Mouse (Mus musculus): Measurements from ENCODE around the gene Capzb. TPM values are rescaled to one million over a fixed set of nuclear protein-coding genes. Genes with fewer than 3 reads are reported as not detected.

Gene Capzb
- polyA plus RNA-seq (2012; rRNA removed; ENCODE audit: low replicate concordance): 147 and 189 TPM in 2 replicates

DNA sequence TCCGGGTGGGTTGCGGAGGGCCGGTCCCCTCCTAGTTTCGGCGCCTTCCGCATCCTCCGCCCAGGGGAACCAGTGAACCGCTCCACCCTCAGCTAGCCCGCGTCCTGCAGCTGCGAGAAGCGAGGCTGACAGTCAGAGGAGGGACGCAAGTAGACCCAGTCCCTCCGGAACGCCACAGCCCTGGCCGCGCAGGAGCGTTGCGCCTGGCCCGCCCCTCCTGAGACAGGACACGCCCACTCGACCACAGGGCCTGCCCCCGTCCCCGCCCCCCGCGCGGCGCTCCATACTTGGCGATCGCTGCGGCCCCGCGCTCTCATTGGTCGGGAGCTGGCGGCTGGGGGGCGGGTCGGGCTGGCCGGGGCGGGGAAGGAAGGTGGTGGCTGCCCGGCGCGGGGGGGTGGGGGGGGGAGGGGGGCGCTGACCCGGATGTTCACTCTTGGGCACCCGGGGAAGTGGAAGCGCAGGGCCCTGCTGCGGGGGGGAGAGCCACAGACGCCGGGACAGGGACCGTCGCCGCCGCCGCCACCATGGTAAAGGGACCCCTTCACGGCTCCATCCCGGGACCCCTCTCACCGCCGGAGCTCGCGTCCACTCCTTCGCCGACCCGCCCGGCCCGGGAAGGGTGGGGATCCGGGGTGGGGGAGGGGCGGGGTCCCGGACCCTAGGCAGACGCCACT is at the start of gene Capzb:
Gene Capzb, plus strand, starts transcription at position 401 of the 677 bp plus-strand sequence.

DNA sequence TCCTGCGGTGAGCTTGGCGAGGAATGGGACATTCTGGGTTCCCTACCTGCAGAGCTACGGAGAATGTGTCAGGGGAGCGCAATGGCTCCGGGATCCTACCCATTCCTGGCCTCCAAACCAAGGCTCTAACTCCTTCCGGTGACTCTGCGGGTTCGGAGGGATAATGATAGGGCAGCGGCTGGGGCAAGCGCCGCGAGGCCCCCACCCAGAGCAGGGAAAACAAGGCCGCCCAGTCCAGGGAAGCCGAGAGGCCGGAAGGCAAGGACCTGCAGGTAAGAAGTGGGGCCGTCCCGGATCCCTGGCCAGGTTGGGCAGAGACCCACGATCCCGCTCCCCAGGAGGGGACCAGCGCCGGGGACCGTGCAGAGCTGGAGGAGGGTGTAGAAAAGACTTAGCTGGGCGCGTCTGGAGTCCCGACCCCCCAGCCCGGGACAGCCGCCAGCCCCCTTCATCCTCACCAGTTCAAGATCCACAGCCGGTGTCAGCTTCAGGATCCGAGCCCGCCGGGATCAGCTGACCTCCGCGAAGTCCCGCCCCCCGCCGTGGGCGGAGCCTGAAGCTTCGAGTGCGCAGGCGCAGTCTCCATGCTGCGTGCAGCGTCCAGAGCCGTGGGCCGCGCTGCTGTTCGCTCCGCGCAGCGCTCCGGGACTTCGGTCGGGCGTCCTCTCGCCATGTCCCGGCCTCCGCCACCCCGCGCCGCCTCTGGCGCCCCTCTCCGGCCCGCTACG is 117.6 kb downstream of the Capzb start, which contains the start of the genes Pqlc2 and Akr7a5:
Gene Pqlc2, minus strand, starts transcription at position 538 of the 728 bp plus-strand sequence.
Gene Akr7a5, plus strand, starts transcription at position 574 of the 728 bp plus-strand sequence.

Other genes starting within 250 kb of the Capzb start
- 0.09 and 1.5 TPM in 2 replicates for gene Rnf186, start 225.8 kb upstream of the Capzb start, polyA plus RNA-seq (2012; rRNA removed; ENCODE audit: low replicate concordance)
- 12.7 and 15.2 TPM in 2 replicates for gene Tmco4, start 220.0 kb upstream of the Capzb start, polyA plus RNA-seq (2012; rRNA removed; ENCODE audit: low replicate concordance)
- 0.09 and 0.46 TPM in 2 replicates for gene Htr6, start 117.3 kb upstream of the Capzb start, polyA plus RNA-seq (2012; rRNA removed; ENCODE audit: low replicate concordance)
- gene Nbl1, start 99.9 kb upstream of the Capzb start, polyA plus RNA-seq (2012; rRNA removed; ENCODE audit: low replicate concordance): 127 and 651 TPM in 2 replicates
- 75.1 and 94.2 TPM in 2 replicates for gene Minos1, start 61.8 kb upstream of the Capzb start, polyA plus RNA-seq (2012; rRNA removed; ENCODE audit: low replicate concordance)
- 31.2 and 40.0 TPM in 2 replicates for gene Pqlc2, start 117.8 kb downstream of the Capzb start, polyA plus RNA-seq (2012; rRNA removed; ENCODE audit: low replicate concordance)
- 30.3 and 48.1 TPM in 2 replicates for gene Akr7a5, start 117.8 kb downstream of the Capzb start, polyA plus RNA-seq (2012; rRNA removed; ENCODE audit: low replicate concordance)
- 18.2 and 42.4 TPM in 2 replicates for gene Mrto4, start 159.7 kb downstream of the Capzb start, polyA plus RNA-seq (2012; rRNA removed; ENCODE audit: low replicate concordance)
- gene Emc1, start 159.7 kb downstream of the Capzb start, polyA plus RNA-seq (2012; rRNA removed; ENCODE audit: low replicate concordance): 56.7 and 74.2 TPM in 2 replicates
- gene Ubr4, start 159.7 kb downstream of the Capzb start, polyA plus RNA-seq (2012; rRNA removed; ENCODE audit: low replicate concordance): 186 and 189 TPM in 2 replicates

Measured in subcutaneous adipose tissue, adult 2 months (tissue).